Mouse (Mus musculus): ENCODE results near the gene Zbtb38. TPM values are rescaled to one million over a fixed set of nuclear protein-coding genes. Genes with fewer than 3 reads are reported as not detected.

The Zbtb38 gene
- polyA plus RNA-seq, 1 experiment from 2014 or later, result 21.0 TPM

DNA sequence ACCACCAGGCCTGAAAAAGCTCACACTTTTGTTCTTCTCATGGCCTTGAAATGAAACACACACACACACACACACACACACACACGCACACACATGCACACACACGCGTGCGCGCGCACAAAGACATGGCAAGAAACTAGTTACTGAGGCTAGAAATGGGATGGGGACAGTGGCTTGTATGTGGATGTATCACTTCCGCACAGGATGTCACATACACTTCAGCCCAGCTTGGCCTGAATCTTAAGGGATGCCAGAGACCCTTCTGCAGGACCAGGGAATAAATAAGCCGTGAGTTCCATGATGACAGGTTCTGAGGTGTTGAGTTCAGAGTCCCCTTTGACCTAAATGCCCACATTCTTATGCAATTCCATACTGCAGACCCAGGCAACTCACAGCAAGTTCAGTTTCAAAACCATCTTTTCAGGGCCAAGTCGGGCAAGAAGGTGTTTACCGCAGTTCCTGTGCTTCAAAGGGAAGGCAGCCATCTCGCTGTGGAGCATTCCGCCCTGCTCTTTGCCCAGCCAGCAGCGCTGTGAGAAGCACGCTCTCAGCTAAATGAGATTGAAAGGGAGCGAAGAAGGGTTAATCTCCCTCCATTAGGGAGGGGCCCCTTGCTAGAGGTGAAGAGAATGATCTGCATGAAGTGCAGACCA lies 11.8 kb downstream of the Zbtb38 start:
- Histone ChIP-seq H3K4me1 (replicated peaks; ENCODE audit: control insufficient read depth, insufficient read depth, low read length) (peaks cover 5% of the 10 kb centered on the region; the same call in 1 of the 2 replicates), H3K9ac (ENCODE audit: low read length) (no peak overlapping the region), H3K36me3 (ENCODE audit: control insufficient read depth, insufficient read depth, low read length) (no peaks in the 10 kb centered on the region), H3K4me3 (ENCODE audit: low read depth, low read length) (no peak overlapping the region), H3K27me3 (replicated peaks; ENCODE audit: control insufficient read depth, insufficient read depth, low read length) (no peaks in the 10 kb centered on the region), H3K27ac (ENCODE audit: low read depth) (peak overlapping the region; percentile 77), H3K4me2 (ENCODE audit: low read length) (no peak overlapping the region), H3K9me3 (ENCODE audit: control insufficient read depth, low read length) (no peaks in the 10 kb centered on the region)
- 74% methylated on average over 15 of the region's 15 CpGs for WGBS
- no peak for ATAC-seq (replicated peaks; ENCODE audit: low FRiP score, low TSS enrichment, low read depth)
- no peak for DNase-seq (ENCODE audit: low spot score)

DNA sequence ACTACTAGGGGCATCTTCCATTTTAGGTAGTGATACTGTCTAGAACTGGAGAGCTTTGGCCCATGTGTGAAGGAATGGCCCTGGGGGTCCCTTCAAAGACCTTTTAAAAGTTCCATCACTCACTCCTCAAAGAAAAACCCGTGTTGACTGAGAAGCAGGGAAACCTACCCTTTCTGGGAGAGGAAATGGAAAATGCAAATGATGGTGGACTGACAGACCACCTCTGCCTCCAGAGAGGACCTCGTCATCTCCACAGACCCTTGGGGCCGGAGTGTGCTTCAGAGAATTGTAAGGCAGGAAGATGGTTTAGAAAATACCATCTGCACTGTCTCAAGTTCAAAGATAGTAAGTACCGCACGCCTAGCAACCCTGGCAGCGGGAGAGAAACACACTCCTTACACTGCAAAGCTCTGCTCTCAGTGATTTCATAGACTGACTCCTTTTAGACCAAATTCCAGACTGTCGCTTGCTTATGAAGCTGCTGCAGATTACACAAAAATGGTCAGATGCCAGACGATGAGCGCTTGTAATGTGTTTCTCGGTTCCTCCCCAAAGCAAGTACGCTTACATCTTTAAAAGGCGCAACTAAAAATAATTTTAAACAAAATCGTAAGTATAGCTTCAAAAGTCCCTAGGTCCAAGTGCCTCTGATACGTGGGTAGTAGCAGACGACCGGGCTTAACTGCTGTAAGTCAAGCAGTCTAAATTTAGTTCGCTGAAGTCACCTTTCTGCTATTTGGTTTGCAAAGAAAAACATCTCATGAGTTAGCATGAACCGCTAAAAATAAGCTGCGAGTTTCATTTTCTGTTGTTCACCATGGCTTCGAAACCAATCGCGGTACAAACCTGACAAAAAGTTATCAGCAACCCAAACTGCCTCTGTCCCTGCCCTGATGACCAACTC lies 12.6 kb downstream of the Zbtb38 start:
- ATAC-seq (replicated peaks; ENCODE audit: low FRiP score, low TSS enrichment, low read depth) (peak; percentile 60; the same call in 1 of the 2 replicates), DNase-seq (ENCODE audit: low spot score) (no peak)
- 54% methylated on average over 22 of the region's 22 CpGs for WGBS
- no peaks in the 10 kb centered on the region for H3K9me3 ChIP-seq (ENCODE audit: control insufficient read depth, low read length)
- H3K4me2 ChIP-seq (ENCODE audit: low read length), result 0 out of 2 replicates have a peak overlapping the region, but pooled peaks have one; percentile 4
- peaks cover 9% of the 10 kb centered on the region for H3K4me1 ChIP-seq (replicated peaks; ENCODE audit: control insufficient read depth, insufficient read depth, low read length)
- H3K27me3 ChIP-seq (replicated peaks; ENCODE audit: control insufficient read depth, insufficient read depth, low read length), result no peaks in the 10 kb centered on the region
- H3K9ac ChIP-seq (ENCODE audit: low read length), result no peak overlapping the region
- no peak overlapping the region for H3K4me3 ChIP-seq (ENCODE audit: low read depth, low read length)
- H3K36me3 ChIP-seq (ENCODE audit: control insufficient read depth, insufficient read depth, low read length), result no peaks in the 10 kb centered on the region
- peak overlapping the region; percentile 77 for H3K27ac ChIP-seq (ENCODE audit: low read depth)

- Histone ChIP-seq H3K4me1 (replicated peaks; ENCODE audit: control insufficient read depth, insufficient read depth, low read length) (peaks cover 14% of the 10 kb centered on the region), H3K4me2 (ENCODE audit: low read length) (no peak overlapping the region), H3K27me3 (replicated peaks; ENCODE audit: control insufficient read depth, insufficient read depth, low read length) (no peaks in the 10 kb centered on the region), H3K27ac (ENCODE audit: low read depth) (no peak overlapping the region), H3K4me3 (ENCODE audit: low read depth, low read length) (no peak overlapping the region), H3K9ac (ENCODE audit: low read length) (no peak overlapping the region), H3K36me3 (ENCODE audit: control insufficient read depth, insufficient read depth, low read length) (no peaks in the 10 kb centered on the region), H3K9me3 (ENCODE audit: control insufficient read depth, low read length) (no peaks in the 10 kb centered on the region)
- DNase-seq (ENCODE audit: low spot score), result no peak
- 89% methylated on average over 13 of the region's 13 CpGs for WGBS
- no peak for ATAC-seq (replicated peaks; ENCODE audit: low FRiP score, low TSS enrichment, low read depth)
Measured at GRCm38 (mm10) chr9:96738563-96739355, 13.9 kb downstream of the Zbtb38 start.

- no peak for ATAC-seq (replicated peaks; ENCODE audit: low FRiP score, low TSS enrichment, low read depth)
- peaks cover 14% of the 10 kb centered on the region for H3K4me1 ChIP-seq (replicated peaks; ENCODE audit: control insufficient read depth, insufficient read depth, low read length)
- DNase-seq (ENCODE audit: low spot score), result no peak
- no peak overlapping the region for H3K4me2 ChIP-seq (ENCODE audit: low read length)
- H3K27me3 ChIP-seq (replicated peaks; ENCODE audit: control insufficient read depth, insufficient read depth, low read length), result no peaks in the 10 kb centered on the region
- no peaks in the 10 kb centered on the region for H3K36me3 ChIP-seq (ENCODE audit: control insufficient read depth, insufficient read depth, low read length)
- no peak overlapping the region for H3K9ac ChIP-seq (ENCODE audit: low read length)
- WGBS, result 44% methylated on average over 4 of the region's 4 CpGs
- no peak overlapping the region for H3K4me3 ChIP-seq (ENCODE audit: low read depth, low read length)
- 0 out of 2 replicates have a peak overlapping the region, but pooled peaks have one; percentile 12 for H3K27ac ChIP-seq (ENCODE audit: low read depth)
- no peaks in the 10 kb centered on the region for H3K9me3 ChIP-seq (ENCODE audit: control insufficient read depth, low read length)
Measured at GRCm38 (mm10) chr9:96735946-96736345, 16.7 kb downstream of the Zbtb38 start.

DNA sequence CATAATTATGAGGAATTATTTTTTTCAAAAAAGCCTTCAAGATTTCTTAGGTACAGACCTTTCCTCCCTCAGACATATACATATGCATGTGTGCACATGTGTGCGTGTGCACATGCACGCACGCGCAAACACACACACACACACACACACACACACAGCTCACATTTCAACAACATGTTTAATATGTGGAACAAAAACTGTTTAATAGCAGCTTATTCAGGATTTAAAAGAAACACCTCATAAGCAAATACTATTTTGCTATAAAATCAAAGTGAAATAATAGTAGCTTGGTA lies 19.3 kb downstream of the Zbtb38 start:
- Histone ChIP-seq H3K27ac (ENCODE audit: low read depth) (no peak overlapping the region), H3K36me3 (ENCODE audit: control insufficient read depth, insufficient read depth, low read length) (no peaks in the 10 kb centered on the region), H3K4me1 (replicated peaks; ENCODE audit: control insufficient read depth, insufficient read depth, low read length) (peaks cover 8% of the 10 kb centered on the region), H3K27me3 (replicated peaks; ENCODE audit: control insufficient read depth, insufficient read depth, low read length) (no peaks in the 10 kb centered on the region), H3K4me3 (ENCODE audit: low read depth, low read length) (no peak overlapping the region), H3K9me3 (ENCODE audit: control insufficient read depth, low read length) (no peaks in the 10 kb centered on the region), H3K4me2 (ENCODE audit: low read length) (peak overlapping the region; percentile 29), H3K9ac (ENCODE audit: low read length) (no peak overlapping the region)
- DNase-seq (ENCODE audit: low spot score), result no peak
- 97% methylated on average over 4 of the region's 4 CpGs for WGBS
- no peak for ATAC-seq (replicated peaks; ENCODE audit: low FRiP score, low TSS enrichment, low read depth)

DNA sequence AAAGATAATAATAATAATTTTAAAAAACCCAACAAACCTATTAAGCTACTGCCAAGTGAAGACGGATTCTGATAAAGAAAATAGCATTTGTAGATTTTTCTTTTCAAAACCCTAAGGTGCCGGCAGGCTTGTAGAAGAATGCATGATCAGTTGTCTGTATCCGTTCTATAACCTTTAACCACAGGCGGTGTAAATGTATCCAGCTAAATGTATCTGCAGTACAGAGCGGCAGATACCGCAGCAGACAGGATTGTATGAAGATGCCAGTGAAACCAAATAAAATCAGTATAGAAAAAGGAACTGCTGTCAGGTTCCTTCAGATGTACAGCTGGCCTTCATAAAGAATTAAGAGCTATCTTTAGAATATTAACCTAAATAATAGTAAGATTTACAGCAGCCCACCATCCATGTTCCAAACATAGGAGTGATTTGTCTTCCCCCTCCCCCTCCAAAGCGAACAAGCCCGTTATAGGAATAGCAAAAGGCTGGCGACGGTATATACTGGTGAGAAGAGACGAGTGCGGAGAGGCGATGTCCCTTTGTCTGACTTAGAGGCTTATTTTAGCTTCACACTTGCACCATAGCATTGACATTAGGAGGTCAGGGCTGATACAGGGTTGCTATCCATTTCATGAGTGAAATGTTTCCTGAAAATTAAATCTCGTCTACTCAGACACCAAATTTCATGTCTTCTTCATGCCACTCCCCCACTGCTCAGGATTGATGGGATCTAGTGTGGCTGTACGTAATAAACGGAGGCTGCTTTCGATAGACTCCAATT lies 19.8 kb downstream of the Zbtb38 start:
- Histone ChIP-seq H3K4me2 (ENCODE audit: low read length) (peak overlapping the region; percentile 29), H3K9ac (ENCODE audit: low read length) (no peak overlapping the region), H3K27me3 (replicated peaks; ENCODE audit: control insufficient read depth, insufficient read depth, low read length) (no peaks in the 10 kb centered on the region), H3K9me3 (ENCODE audit: control insufficient read depth, low read length) (no peaks in the 10 kb centered on the region), H3K4me1 (replicated peaks; ENCODE audit: control insufficient read depth, insufficient read depth, low read length) (peaks cover 8% of the 10 kb centered on the region), H3K36me3 (ENCODE audit: control insufficient read depth, insufficient read depth, low read length) (no peaks in the 10 kb centered on the region), H3K27ac (ENCODE audit: low read depth) (no peak overlapping the region), H3K4me3 (ENCODE audit: low read depth, low read length) (no peak overlapping the region)
- no peak for DNase-seq (ENCODE audit: low spot score)
- WGBS, result 47% methylated on average over 17 of the region's 17 CpGs
- ATAC-seq (replicated peaks; ENCODE audit: low FRiP score, low TSS enrichment, low read depth), result no peak

DNA sequence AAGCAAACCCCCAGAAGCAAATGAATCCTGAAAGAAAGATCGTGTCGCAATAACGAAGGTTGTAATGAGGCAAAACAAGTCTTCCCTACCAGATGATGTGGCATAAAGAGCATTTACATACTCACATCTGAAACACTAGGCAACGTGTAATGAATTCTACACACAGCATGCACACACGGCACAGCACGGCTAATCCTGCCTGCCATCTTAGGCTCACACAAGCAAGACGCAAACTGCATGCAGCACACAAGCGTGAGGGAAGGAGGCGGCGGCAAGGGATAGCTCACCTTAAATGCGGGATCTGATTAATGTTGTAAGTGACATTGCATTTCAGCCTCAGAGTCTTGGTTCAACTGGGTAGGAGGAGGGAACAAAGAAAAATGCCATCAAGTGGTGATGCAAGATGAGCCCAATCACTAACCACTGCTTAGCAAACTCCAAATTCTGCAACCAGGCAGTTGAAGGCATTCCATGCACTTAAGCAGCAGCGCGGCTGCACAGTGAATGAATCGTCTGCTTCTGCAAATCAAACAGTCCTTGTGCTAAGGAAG lies 20.6 kb downstream of the Zbtb38 start:
- ATAC-seq (replicated peaks; ENCODE audit: low FRiP score, low TSS enrichment, low read depth), result no peak
- H3K9ac ChIP-seq (ENCODE audit: low read length), result no peak overlapping the region
- H3K4me3 ChIP-seq (ENCODE audit: low read depth, low read length), result no peak overlapping the region
- peaks cover 8% of the 10 kb centered on the region for H3K4me1 ChIP-seq (replicated peaks; ENCODE audit: control insufficient read depth, insufficient read depth, low read length)
- H3K4me2 ChIP-seq (ENCODE audit: low read length), result peak overlapping the region; percentile 29
- no peaks in the 10 kb centered on the region for H3K27me3 ChIP-seq (replicated peaks; ENCODE audit: control insufficient read depth, insufficient read depth, low read length)
- DNase-seq (ENCODE audit: low spot score), result no peak
- no peaks in the 10 kb centered on the region for H3K9me3 ChIP-seq (ENCODE audit: control insufficient read depth, low read length)
- WGBS, result 51% methylated on average over 14 of the region's 14 CpGs
- no peaks in the 10 kb centered on the region for H3K36me3 ChIP-seq (ENCODE audit: control insufficient read depth, insufficient read depth, low read length)
- H3K27ac ChIP-seq (ENCODE audit: low read depth), result no peak overlapping the region
